Mouse (Mus musculus) skeletal muscle tissue, adult 2 months (tissue): ENCODE results near the gene Poc1a.

Experiments used
- DNase-seq: peaks from one replicate; pipeline ENCODE4 v3.0.0-alpha.2; 2012; ENCODE audit warnings: low read depth, low spot score

Poc1a gene

DNA sequence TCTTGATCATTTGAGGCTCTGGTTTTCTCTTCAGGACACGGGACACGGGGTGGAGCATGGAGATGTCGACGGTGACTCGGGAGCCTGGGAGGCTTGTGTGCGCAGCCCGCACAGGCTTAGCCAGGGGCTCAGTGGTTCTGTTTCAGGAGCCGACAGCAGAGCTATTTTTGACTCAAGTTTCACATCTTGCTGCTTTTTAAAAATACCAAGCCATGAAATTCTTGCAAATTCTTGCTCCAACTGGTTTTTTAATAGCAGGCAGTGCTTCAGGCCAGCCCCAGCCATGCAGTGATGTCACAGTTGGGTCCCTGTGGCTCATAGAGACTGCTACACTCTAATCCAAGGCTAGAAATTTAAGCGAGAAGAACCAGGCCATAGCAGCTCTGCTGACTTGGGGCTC is 56.8 kb downstream of the Poc1a start:
- DNase-seq, result no peak

DNA sequence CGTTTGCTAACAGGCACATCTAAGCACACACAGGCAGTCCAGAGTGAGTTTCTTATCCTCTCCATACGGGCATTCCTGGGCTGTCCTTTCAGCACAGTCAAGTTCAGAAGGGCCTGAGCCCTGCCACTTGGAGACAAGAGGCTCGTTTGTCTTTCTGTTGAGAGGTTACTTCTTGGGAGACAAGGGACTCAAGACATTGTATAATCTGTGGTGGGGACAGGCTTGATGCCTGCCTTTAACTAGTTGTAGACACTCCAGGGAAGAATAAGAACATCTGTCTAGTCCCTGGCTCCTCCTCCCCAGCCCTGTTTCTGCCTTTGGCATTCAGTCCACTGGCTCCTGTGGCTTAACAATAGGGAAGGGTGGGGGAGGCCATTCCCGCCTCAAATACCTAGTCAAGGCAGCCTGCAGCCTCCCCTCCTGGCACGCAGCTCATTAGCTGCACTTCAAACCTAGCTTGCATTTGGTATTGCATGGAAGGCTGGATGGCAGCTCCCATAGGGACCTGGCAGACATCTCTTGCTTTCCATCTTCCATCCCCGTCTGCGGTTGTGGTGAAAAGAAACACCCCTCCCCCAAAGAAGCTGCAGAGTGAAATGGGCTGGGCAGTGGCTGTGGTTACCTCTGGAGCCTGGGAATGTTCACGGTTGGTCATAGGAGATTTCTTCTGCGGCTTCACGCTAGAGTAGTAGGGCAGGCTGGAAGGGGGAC is 57.8 kb downstream of the Poc1a start:
- DNase-seq, result no peak

DNA sequence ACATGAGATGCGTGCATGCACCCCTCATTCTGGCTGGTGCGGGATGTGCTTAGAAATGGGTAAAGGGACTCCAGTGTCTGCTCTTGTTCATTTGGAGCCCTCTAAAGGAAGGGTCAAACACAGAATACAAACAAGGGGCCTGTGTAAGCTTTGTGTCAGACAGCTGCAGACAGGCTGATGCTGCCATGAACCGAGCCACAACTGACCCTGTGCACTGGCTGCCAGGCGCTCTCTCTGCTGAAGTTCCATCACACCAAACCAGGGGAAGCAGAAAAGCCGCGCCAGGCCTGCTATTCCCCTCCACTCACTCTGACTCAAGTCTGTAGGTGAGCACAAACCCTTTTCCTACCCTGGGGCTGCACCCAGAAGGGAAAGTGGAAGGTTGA is 58.3 kb downstream of the Poc1a start:
- no peak for DNase-seq

DNA sequence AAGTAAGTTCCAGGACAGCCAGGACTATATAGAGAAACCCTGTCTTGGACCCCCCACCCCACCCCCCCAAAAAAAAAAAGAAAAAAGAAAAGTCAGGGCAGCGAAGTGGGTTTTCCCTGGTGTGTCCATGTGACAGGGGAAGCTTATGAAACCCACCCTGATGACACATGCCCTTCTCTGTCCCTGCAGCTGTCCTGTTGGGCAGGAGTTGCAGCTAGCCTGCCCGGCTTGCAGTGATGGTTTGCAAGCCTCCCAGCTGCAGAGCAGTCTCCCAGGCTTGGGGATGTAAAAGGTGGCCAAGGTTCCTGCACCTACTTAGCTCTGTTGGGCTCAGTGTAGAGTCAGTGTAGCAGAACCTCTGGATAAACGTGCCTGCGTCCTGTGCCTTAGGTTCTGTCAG is 58.9 kb downstream of the Poc1a start:
- no peak for DNase-seq

DNA sequence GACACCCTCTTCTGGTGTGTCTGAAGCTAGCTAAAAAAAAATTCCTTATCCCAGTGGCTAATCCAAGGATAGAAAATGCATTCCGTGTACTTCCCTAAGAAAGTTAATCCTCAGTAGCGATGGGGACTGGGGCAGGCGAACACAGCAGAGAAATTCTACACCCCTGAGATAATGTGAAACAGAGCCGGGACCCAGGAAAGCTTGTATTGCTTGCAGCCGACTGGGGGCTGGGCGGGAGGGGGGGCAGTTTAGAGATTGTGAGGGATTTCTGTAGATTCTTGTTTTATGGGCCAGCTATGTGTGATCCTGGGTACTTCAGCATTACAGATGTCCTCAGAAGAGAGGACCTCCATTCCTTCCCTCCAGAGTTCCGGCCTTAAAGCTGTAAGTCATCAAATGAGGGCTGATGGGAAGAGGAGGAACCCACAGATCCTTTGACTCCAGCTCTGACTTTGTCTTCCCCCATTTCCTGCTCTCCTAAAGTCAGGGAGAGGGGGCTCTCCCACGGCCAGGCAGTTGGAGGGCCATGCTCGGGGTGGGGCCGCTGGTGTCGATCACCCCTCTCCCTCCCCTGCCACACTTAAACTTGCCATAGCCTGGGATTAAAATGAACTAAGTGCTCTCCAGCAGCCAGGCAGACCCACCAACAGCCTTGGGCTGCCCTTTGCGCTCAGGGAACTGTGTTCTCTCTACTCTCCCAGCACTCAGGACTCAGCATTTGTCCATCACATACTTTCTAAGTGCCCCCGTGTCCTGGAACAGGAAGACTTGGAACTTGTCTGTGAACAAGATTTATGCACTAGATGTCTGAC is 59.8 kb downstream of the Poc1a start:
- no peak for DNase-seq

DNA sequence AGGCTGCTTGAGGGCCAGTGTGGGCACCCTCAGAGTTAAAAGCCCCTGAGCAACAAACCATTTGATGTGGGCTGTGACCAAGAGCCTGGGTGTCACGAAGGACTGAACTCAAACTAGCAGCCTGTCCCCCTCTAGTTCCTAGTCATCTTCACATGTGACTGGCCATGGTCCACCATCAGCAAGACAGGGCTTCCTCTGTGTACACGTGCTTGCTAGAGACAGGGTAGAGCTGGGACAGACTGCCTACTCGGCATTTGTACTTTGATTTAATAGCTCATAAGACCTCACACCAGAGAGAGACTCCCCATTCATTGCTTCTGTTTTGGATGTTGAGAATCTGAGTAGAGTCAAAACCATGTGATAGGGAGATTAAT is 60.4 kb downstream of the Poc1a start:
- no peak for DNase-seq

DNA sequence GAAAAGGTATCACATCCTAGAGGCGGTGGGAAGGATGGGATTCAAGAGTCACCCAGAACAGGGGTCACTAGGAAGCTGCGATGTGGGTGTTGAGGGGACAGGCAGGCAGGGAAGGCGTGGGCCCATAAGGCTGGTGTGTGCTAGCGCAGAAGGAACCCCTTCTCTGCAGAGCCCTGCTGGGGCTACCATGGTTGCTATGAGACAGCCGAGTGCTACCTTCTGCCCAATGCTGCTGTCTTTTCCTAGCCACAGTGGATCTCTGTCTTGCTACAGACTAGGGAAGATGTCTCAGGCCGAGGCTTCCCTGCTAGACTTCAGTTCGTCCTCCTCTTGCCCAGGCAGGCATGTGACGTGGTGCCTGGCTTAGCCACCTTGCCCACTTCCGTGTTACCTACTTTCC is 61.7 kb downstream of the Poc1a start:
- DNase-seq, result no peak

DNA sequence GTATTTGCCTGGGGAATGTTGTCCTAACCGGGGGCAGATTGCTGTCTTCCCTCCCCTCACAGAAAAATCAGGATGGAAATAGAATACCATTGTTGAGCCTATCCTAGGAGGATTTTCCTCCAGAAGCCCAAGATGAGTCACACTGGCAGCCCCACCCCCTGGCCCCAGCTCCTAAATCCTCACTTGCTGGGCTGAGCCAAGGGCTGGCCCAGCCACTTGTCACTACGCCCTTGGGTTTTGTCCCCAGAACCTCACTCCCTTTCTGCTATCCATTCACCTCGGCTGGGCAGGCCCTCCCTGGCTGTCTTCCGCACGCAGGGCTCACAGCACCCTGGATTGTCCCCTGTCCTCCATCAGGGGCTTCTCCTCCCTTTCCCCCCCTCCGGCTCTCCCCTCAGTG is 64.3 kb downstream of the Poc1a start:
- peak; percentile 68 for DNase-seq

DNA sequence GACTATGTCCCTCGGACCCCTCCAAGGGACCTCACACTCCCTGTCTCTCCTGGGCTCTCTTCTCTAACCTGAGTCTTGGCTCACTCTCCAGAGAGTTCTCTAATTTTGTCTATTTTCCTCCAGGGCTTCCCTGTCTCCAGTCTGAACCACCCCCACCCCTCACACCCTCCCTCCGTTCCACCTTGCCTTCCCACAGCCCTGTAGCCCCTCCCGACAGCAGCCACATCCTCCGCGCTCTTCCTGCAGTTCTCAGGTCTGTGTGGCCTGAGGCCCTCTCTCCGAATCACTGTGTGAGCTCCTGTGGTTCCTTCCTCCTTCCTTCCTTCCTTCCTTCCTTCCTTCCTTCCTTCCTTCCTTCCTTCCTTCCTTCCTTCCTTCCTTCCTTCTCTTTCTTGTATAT is 64.8 kb downstream of the Poc1a start:
- DNase-seq, result no peak

DNA sequence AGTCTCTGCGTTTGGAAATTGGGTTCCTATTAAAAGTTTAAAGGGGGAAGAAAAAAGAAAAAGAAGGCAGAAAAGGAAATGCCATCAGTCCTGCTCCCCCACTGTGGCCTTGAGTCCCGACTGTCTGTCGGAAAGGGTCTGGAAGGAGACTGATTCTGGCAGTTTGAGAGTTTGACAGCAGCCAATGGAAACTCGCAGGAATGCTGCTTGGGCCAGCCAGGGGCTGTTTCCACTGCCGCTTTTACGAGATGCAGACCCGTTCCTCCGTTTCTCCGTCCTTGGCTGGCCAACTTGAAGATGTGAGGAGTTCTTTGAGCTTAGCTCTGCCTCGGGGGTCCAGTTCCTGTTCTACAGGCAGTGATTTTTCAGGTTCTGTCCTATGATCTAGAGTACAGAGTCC is 67.4 kb downstream of the Poc1a start:
- no peak for DNase-seq

DNA sequence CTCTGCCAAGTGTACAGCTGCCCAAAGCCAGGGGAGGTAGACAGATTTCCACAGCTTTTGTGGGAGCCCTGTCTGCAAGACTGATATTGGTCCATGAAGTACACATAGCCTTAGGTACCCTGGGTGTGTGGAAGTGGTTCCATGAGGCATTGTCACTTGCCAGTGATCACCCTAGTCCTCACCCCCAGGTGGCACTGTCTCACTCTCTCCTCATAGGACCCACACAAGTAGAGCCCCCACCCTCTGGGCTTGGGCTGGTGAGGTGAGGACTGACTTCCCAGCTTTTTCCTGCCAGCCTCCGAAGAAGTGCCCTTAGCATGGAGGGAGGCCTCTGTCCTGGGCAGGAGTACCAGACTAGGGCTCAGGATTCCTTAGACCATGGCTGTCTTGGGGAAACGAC is 68.2 kb downstream of the Poc1a start:
- DNase-seq, result no peak

DNA sequence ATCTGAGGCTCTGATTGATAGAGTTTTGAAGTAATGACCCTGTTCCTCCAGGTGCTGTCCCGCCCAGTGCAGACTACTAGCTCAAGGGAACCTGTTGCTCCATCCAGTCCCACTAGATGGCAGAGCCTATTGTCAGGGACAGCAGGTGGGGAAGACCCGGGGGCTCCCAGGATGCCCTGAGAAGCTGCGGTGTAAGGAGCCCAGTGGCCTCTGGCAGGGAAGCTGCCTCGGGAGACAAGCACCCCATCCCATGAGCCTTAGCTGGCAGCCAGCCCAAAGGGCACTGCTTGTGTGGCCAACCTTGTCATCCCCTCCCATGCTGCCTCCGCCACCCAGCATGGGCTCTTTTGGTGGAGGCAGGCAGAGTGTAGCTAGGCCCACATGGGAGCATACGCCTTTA is 70.3 kb downstream of the Poc1a start:
- no peak for DNase-seq

DNA sequence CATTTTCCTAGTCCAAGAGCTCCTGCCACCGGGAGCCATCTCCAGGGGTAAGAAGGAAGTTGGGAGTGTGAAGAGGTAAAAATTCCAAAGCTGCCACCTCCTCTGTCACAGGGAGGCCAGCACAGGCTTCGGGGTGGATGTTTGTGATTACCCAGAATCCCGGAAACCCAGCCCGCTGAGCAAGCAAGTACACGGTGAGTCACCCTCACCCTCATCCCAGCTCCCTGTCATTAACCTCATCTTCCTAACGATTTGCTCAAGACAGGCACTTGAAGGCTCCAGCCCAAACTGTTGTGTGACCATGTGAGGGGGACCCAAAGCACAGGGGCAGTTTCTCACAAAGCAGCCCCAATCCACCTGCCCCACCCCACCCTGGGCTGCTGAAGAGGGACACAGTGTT is 72.9 kb downstream of the Poc1a start:
- DNase-seq, result no peak

DNA sequence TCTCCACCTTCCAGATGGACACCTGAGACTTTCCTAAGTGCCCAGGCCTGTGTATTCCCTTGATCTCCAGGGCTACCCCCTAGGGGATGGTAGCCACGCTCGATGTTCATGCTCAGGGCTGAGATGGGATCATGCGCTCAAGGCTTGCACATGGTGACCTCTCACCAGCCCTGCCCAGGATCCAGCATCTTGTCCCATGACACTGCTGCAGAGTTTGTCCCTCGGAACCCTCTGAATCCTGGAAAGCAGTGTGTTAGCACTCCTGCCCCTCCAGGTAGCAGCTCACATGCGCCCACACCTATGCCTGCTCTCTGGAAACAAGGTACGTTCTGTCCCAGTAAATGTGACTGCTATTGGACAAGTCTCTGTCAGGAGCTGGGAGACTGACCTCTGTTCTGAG is 73.9 kb downstream of the Poc1a start:
- no peak for DNase-seq

DNA sequence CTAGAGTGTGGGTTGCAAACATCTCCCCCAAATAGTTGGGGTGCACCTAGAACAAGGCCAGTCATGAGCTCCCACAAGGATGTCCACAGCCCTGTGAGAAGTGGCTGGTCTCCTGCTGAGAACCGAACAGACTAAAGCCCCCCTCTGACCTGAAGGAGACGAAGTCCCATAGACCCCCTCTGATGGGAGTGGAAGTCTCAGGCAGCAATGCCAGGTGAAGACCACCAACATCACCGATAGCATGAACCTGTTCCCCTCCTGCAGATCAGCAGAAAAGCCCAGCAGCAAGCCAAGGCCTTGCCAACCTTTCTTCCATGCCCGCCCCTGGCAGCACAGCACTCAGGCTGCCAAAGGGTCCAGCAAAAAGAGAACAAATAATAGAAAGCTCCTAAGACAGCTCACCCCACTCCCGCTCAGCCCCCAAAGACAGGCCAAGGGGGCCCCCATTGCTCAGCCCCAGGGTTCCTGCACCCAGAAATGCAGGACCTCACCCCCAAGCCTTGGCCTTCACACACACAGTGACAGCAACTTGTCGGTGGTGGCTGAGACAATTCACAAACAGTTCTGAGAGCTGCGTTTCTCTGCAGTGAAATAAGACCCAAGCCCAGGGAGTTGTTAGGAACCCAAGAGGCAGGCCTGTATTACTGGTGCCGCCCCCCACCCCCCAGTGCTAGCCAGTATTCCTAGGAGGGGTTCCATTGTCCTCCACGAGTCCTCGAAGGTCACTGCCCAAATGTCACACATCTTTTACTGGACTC is 74.5 kb downstream of the Poc1a start:
- no peak for DNase-seq

DNA sequence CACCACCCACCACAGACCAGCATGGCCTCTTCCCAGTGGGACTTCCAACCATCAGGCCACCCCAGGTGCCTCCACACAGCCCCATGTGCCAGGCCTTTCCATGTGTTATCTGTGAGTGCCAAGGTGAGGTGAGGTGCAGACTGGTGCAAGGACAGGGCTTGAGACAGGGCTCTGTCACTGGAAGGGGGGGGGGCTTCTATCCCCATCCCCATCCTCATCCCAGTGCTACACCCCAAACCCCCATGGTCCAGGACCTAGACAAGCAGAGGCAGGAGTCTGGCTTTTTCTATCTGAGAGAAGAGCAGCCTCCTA is 75.1 kb downstream of the Poc1a start:
- DNase-seq, result no peak

DNA sequence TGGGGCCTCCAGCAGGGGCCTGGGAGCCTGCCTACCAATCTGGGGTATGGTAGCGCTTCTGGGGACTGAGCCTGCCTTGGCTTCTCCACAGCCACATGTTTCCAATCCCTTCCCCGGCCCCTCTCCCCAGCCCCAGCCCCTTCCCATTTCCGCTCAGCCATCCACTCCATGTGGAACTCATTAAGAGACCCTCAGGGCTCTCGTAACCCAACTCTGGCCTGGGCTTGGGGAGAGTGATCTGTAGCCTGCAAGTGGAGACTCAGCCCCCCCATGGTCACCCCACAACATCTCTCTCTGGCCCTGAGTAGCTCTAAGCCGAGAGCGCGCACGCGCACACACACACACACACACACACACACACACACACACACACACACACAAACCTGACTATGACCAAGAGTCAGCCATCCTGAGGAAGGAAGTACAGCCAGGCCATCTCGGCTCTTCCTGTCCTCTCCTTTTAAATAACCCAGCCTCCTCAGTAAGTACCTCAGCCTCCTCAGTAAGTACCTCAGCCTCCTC is 75.5 kb downstream of the Poc1a start:
- DNase-seq, result no peak

DNA sequence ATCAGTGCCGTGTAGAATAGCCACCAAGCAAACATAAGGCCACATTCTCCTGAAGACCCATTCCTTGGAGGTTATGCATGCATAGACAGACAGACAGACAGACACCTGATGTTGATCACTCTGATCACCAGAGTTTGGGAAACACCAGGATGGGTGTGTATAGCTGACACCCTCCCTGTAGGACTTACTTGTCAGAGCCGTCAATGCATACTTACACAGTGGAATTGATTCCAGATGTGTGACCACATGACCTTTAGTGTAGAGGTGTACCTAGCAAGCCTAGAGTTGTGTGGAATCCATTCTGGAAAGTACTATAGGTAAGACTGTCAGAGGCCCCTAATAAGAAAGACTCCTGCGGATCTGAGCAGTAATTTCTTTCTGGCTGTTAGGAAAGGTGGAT is 76.3 kb downstream of the Poc1a start:
- DNase-seq, result no peak

DNA sequence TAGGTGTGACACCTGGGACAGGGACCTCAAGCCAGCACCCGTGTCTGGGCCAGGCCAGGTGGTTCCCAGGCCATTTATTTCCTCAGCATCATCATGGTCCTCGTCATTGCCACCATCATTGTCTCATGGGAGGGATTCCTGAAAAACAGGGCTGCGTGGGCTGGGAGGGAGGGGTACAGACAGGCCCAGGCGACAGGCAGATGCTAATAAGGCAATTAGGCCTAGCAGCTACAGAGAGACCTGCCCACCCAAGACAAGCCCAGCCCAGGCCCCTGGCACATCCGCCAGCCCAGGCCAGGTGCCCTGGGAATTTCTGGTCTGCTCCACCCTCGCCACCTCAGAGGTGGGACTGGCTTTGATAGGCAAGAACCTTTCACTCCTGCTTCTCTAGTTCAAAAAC is 78.4 kb downstream of the Poc1a start:
- DNase-seq, result no peak

DNA sequence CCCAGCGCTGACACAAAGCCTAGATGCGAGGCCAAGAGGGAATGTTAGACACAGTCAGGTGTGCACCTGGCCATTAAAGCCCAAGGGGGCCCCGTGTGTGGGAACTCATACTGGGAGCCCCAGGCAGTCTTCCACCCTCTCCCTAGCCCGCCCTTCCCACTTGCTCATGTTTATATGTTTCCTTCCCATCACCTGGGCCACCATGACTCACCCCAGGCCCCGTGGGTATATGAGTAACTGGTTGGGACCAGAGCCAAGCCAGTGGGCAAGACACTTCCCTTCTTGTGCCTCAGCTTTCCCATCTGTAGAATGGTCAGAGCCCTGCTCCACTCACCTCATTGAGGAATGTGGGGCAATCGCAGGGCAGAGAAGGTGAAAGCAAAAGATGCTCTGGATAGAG is 80.3 kb downstream of the Poc1a start:
- DNase-seq, result no peak

DNA sequence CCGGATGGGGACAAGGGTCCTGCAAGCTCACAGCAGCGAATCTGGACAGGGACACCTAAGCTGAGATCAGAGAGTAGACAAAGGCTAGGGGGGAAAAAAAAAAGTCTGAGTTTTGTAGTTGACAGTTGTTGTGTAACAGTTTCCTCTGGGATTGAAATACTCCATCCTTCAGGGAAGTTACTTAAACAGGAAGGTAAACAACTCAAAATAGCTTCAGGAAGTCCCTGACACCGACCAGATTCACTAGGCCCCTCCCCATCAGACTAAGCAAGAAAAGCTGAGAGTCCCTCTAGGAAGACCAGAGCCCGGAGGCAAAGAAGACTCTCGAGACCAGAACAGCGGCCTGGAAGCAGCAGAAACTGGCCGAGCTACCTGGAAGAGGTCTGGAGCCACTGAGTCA is 84.5 kb downstream of the Poc1a start:
- no peak for DNase-seq

DNA sequence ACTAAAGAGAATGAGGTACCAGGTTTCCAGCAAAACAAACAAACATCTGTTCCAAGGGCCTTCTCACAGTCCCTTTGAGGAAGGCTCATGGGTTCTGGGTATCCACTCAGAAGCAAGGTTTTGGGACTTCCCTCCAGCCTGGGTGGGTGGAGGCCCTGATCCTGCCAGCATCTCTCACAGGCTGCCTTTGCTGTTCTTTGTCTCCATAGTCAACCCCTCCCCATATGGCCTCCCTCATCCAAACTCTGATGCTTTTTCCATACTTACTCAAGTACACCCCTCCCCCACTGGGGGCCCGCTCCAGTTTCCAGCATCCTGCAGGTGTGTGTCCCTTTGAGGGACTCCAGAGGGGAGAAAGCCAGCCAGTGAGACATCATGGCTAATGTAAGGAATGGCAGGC is 85.3 kb downstream of the Poc1a start:
- no peak for DNase-seq

DNA sequence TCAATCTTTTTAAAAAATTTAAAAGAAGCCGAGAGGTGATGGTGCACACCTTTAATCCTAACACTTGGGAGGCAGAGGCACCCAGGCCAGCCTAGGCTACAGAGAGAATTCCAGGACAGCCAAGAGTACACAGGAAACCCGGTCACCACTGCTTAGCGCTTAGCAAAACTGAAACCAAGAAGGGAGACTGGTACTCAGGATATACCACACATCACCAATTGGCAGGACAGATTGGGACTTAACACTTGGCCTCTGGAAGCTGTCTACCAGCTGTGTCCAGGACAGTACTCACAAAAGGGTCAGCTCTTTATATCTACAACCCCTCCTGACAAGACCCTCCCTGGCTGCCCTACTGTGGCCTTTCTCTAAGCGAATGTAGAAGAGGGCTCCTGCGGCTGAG is 86.1 kb downstream of the Poc1a start:
- no peak for DNase-seq
